Mouse (Mus musculus): ENCODE data around the gene Nuf2. TPM values are rescaled to one million over a fixed set of nuclear protein-coding genes. Genes with fewer than 3 reads are reported as not detected.
A peak's percentile ranks its signal among the peaks of the same experiment; 100 is the strongest.

Gene Nuf2
- total RNA-seq, 1 experiment = 32.7 TPM

DNA sequence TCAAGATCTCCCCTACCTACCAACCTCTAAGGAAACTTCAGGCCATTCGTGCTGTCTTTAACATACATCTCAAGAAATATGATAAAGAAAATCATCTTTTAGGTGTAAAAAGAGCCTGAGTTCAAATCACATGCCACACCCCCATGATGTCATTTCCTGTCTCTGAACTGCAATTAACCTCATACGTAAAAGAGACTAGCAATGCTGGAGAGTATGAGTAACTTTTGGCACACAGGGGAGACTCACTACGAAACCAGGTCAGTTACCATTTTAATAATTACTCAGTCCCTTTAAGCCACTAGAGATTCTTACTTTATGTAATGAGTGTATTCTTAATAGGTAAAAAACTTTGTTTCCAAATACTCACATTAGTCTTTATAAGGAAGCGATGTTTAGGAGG lies 23.8 kb upstream of the Nuf2 start:
- Histone ChIP-seq H3K36me3 (ENCODE audit: control insufficient read depth, insufficient read depth, low read length, poor library complexity, severe bottlenecking) (no peaks in the 10 kb centered on the region), H3K9ac (ENCODE audit: insufficient read depth, low read depth, low read length, poor library complexity, severe bottlenecking) (no peak overlapping the region), H3K9me3 (ENCODE audit: control insufficient read depth, insufficient read depth, low read depth, low read length) (no peaks in the 10 kb centered on the region), H3K27ac (ENCODE audit: insufficient read depth, low read depth, low read length, poor library complexity, severe bottlenecking) (no peak overlapping the region), H3K4me1 (ENCODE audit: control insufficient read depth in 2 of 2, insufficient read depth in 2 of 2, low read length in 2 of 2, poor library complexity in 1 of 2) (no peaks in the 10 kb centered on the region), H3K4me3 (ENCODE audit: insufficient read depth in 1 of 2, low read depth in 1 of 2, low read length in 2 of 2, poor library complexity in 1 of 2, severe bottlenecking in 1 of 2) (no peak overlapping the region)
- no peak for DNase-seq (ENCODE audit: low read depth, low spot score)
- in situ Hi-C loops (cut with MboI; ENCODE audit: low sequenced_read_pairs in 2 of 2, unreplicated experiment in 2 of 2) = no loop called here
- no peak for TF ChIP-seq CHD2 (IDR thresholded peaks at IDR 0.05; ENCODE audit: low read depth, low read length)
- no peak for TF ChIP-seq ZNF384 (IDR thresholded peaks at IDR 0.05; ENCODE audit: low read depth, low read length)
- no peak for TF ChIP-seq MAFK (IDR thresholded peaks at IDR 0.05; ENCODE audit: insufficient read depth, low read depth, low read length)
- TF ChIP-seq HCFC1 (IDR thresholded peaks at IDR 0.05; ENCODE audit: borderline replicate concordance, insufficient read depth, low read length) = no peak
- no peak for TF ChIP-seq ZC3H11A (IDR thresholded peaks at IDR 0.05; ENCODE audit: borderline replicate concordance, low read depth, low read length)

DNA sequence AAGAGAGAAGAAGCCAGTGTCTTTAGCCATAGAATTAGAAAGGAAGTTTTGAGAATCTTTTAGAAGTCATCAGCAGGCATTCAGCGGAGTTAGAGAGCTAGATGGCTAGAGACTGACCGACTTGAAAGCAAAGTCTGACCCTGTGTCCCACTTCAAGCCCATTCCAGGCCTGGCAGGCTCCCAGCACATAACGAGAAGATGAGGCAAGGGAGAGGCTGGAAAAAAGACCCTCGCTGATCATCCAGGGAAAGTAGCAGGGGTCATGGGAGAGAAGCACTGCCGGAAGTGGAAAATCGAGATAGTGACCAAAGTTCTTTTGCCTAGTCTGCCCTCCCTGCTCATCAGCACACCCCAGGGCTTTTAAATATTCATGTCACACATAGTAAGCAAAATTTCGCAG lies 22.2 kb upstream of the Nuf2 start:
- H3K36me3 ChIP-seq (ENCODE audit: control insufficient read depth, insufficient read depth, low read length, poor library complexity, severe bottlenecking) = no peaks in the 10 kb centered on the region
- H3K4me1 ChIP-seq (ENCODE audit: control insufficient read depth in 2 of 2, insufficient read depth in 2 of 2, low read length in 2 of 2, poor library complexity in 1 of 2) = no peaks in the 10 kb centered on the region
- no peak for DNase-seq (ENCODE audit: low read depth, low spot score)
- in situ Hi-C loops (cut with MboI; ENCODE audit: low sequenced_read_pairs in 2 of 2, unreplicated experiment in 2 of 2) = no loop called here
- H3K9me3 ChIP-seq (ENCODE audit: control insufficient read depth, insufficient read depth, low read depth, low read length) = no peaks in the 10 kb centered on the region
- TF ChIP-seq CHD2 (IDR thresholded peaks at IDR 0.05; ENCODE audit: low read depth, low read length) = no peak
- no peak for TF ChIP-seq HCFC1 (IDR thresholded peaks at IDR 0.05; ENCODE audit: borderline replicate concordance, insufficient read depth, low read length)
- TF ChIP-seq ZC3H11A (IDR thresholded peaks at IDR 0.05; ENCODE audit: borderline replicate concordance, low read depth, low read length) = no peak
- no peak for TF ChIP-seq ZNF384 (IDR thresholded peaks at IDR 0.05; ENCODE audit: low read depth, low read length)
- TF ChIP-seq MAFK (IDR thresholded peaks at IDR 0.05; ENCODE audit: insufficient read depth, low read depth, low read length) = no peak
- no peak overlapping the region for H3K27ac ChIP-seq (ENCODE audit: insufficient read depth, low read depth, low read length, poor library complexity, severe bottlenecking)
- H3K4me3 ChIP-seq (ENCODE audit: insufficient read depth in 1 of 2, low read depth in 1 of 2, low read length in 2 of 2, poor library complexity in 1 of 2, severe bottlenecking in 1 of 2) = no peak overlapping the region
- H3K9ac ChIP-seq (ENCODE audit: insufficient read depth, low read depth, low read length, poor library complexity, severe bottlenecking) = no peak overlapping the region

DNA sequence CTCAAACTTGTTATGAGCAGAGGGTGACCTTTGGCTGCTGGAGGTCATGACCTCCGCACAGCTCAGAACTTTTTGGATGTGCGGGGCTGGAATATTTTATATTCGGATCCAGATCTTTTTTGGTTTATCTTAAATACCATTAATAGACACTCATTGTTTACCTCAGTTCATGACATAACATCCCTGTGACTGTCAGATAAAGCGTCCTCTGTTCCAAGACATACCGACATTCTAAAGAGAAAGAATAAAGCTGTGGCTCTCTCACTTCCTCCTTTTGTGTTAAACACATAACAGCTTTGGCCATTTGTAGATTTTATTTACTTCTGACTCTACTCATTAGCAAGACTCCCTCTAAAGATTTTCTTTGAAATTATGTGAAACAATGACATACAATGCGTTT lies 9.2 kb upstream of the Nuf2 start:
- no peak for DNase-seq (ENCODE audit: low read depth, low spot score)
- TF ChIP-seq CHD2 (IDR thresholded peaks at IDR 0.05; ENCODE audit: low read depth, low read length) (no peak), MAFK (IDR thresholded peaks at IDR 0.05; ENCODE audit: insufficient read depth, low read depth, low read length) (no peak), ZC3H11A (IDR thresholded peaks at IDR 0.05; ENCODE audit: borderline replicate concordance, low read depth, low read length) (no peak), HCFC1 (IDR thresholded peaks at IDR 0.05; ENCODE audit: borderline replicate concordance, insufficient read depth, low read length) (no peak), ZNF384 (IDR thresholded peaks at IDR 0.05; ENCODE audit: low read depth, low read length) (no peak)
- H3K9me3 ChIP-seq (ENCODE audit: control insufficient read depth, insufficient read depth, low read depth, low read length) = no peaks in the 10 kb centered on the region
- H3K4me1 ChIP-seq (ENCODE audit: control insufficient read depth in 2 of 2, insufficient read depth in 2 of 2, low read length in 2 of 2, poor library complexity in 1 of 2) = no peaks in the 10 kb centered on the region; a peak in 1 of 4 replicates
- no peak overlapping the region for H3K27ac ChIP-seq (ENCODE audit: insufficient read depth, low read depth, low read length, poor library complexity, severe bottlenecking)
- no peak overlapping the region for H3K9ac ChIP-seq (ENCODE audit: insufficient read depth, low read depth, low read length, poor library complexity, severe bottlenecking)
- in situ Hi-C loops (cut with MboI; ENCODE audit: low sequenced_read_pairs in 2 of 2, unreplicated experiment in 2 of 2) = loop anchor here (25.0 kb wide), 2 partner anchors 397 to 597 kb away; partner anchors contain the start of gene Ccdc190 (in 1 of the 2)
- no peaks in the 10 kb centered on the region for H3K36me3 ChIP-seq (ENCODE audit: control insufficient read depth, insufficient read depth, low read length, poor library complexity, severe bottlenecking)
- no peak overlapping the region for H3K4me3 ChIP-seq (ENCODE audit: insufficient read depth in 1 of 2, low read depth in 1 of 2, low read length in 2 of 2, poor library complexity in 1 of 2, severe bottlenecking in 1 of 2)

DNA sequence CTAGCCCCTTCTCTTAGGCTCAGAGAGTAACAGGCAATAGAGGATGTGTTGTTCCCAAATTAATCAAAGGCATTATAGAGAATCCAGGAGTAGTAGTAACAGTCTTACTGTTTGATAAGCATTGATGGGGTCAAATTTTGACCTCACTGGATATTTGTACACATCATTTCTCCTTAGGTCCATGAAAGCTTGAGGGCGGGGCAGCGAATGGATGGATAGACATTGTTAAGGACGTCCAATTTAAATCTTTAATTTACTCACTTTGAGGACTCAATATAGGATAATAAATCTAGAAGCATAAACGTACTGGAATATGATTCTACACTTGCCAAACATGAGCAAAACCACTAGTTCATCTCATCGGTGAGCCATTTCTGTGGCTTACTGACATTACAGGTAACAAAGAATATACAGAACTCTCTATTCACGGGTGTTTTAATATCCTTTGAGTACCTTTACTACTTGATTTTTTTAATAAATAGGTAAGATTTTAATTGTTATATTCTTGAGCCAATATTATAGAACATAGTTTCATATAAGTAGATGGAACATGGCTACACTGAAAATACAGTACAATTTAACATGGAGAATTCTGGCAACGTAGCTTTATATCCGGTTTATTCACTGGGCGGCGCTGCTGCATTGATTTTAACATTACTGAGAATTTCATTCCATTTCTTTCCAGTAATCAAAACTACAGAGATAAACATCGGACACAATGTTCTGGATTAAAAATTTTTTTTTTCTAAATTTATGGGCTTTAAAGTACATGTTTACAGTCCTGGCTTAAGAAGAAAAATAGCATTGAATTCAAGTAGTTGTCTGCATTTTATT lies 655 bp upstream of the Nuf2 start:
- no peak overlapping the region; the same call in 1 of the 2 replicates for H3K27ac ChIP-seq (ENCODE audit: insufficient read depth, low read depth, low read length, poor library complexity, severe bottlenecking)
- H3K4me3 ChIP-seq (ENCODE audit: insufficient read depth in 1 of 2, low read depth in 1 of 2, low read length in 2 of 2, poor library complexity in 1 of 2, severe bottlenecking in 1 of 2) = peak overlapping the region; percentile 51 to 76
- peak; percentile 34 for DNase-seq (ENCODE audit: low read depth, low spot score)
- peaks cover 0 to 3% of the 10 kb centered on the region in 2 experiments; a peak in 1 of 4 replicates for H3K4me1 ChIP-seq (ENCODE audit: control insufficient read depth in 2 of 2, insufficient read depth in 2 of 2, low read length in 2 of 2, poor library complexity in 1 of 2)
- no peaks in the 10 kb centered on the region for H3K9me3 ChIP-seq (ENCODE audit: control insufficient read depth, insufficient read depth, low read depth, low read length)
- peaks cover 2% of the 10 kb centered on the region; the same call in 1 of the 2 replicates for H3K36me3 ChIP-seq (ENCODE audit: control insufficient read depth, insufficient read depth, low read length, poor library complexity, severe bottlenecking)
- in situ Hi-C loops (cut with MboI; ENCODE audit: low sequenced_read_pairs in 2 of 2, unreplicated experiment in 2 of 2) = loop anchor here (10.0 to 25.0 kb wide), 3 partner anchors 393 to 605 kb away; partner anchors contain the start of gene Ccdc190 (in 2 of the 2)
- TF ChIP-seq ZC3H11A (IDR thresholded peaks at IDR 0.05; ENCODE audit: borderline replicate concordance, low read depth, low read length) (peak; percentile 48; the same call in 1 of the 2 replicates), MAFK (IDR thresholded peaks at IDR 0.05; ENCODE audit: insufficient read depth, low read depth, low read length) (no peak)
- H3K9ac ChIP-seq (ENCODE audit: insufficient read depth, low read depth, low read length, poor library complexity, severe bottlenecking) = peak overlapping the region; percentile 27; the same call in 1 of the 2 replicates

Measured in ES-E14 (cell line).